Mouse (Mus musculus) ES-Bruce4 (cell line): ENCODE measurements around the gene Clmn. TPM values are rescaled to one million over a fixed set of nuclear protein-coding genes. Genes with fewer than 3 reads are reported as not detected.

Source experiments
- H3K27ac ChIP-seq: 2 replicates; pipeline ENCODE4 v1.5.1; 2012; ENCODE audit warnings: low read length, inconsistent platforms; ENCODE audit not compliant: insufficient read depth
- H3K27me3 ChIP-seq: 2 replicates; pipeline ENCODE4 v1.6.1; 2012; ENCODE audit warnings: mild to moderate bottlenecking, low read length, inconsistent platforms; ENCODE audit not compliant: control insufficient read depth, poor library complexity, insufficient read depth, severe bottlenecking
- H3K36me3 ChIP-seq: 2 replicates; pipeline ENCODE4 v1.6.1; 2012; ENCODE audit warnings: inconsistent platforms, mild to moderate bottlenecking, low read length, moderate library complexity; ENCODE audit not compliant: control insufficient read depth, poor library complexity, insufficient read depth, severe bottlenecking
- H3K4me1 ChIP-seq: one replicate; pipeline ENCODE4 v1.8.1; 2011; ENCODE audit warnings: low read length; ENCODE audit not compliant: control insufficient read depth, insufficient read depth
- H3K4me3 ChIP-seq: 2 replicates; pipeline ENCODE4 v1.5.1; 2011; ENCODE audit warnings: low read depth, mild to moderate bottlenecking, low read length
- H3K9ac ChIP-seq: 2 replicates; pipeline ENCODE4 v1.6.1; 2012; ENCODE audit warnings: low read depth, mild to moderate bottlenecking, inconsistent platforms; ENCODE audit not compliant: poor library complexity, severe bottlenecking
- H3K9me3 ChIP-seq: replicated peaks from 2 replicates; pipeline ENCODE4 v1.6.1; 2012; ENCODE audit warnings: mild to moderate bottlenecking, low read length, inconsistent platforms; ENCODE audit not compliant: control insufficient read depth, poor library complexity, insufficient read depth, severe bottlenecking
- CTCF ChIP-seq: IDR thresholded peaks from one replicate; pipeline ENCODE4 v1.8.1; 2011; ENCODE audit warnings: low read depth, low read length
- EP300 ChIP-seq: IDR thresholded peaks from 2 replicates; pipeline ENCODE4 v1.6.1; 2011; ENCODE audit warnings: low read depth, low read length; ENCODE audit not compliant: insufficient read depth
- POLR2A ChIP-seq: IDR thresholded peaks from one replicate; pipeline ENCODE4 v1.8.1; 2011; ENCODE audit warnings: low read length; ENCODE audit not compliant: insufficient read depth
- polyA plus RNA-seq: library from polyadenylated mRNA; stranded (reverse); fragments of >200 nt; gene quantifications from 2 replicates; pipeline ENCODE4 v1.2.4, GENCODE M21; 2011; ENCODE audit warnings: low read depth; ENCODE audit not compliant: missing spikeins, insufficient read depth, insufficient read length

The Clmn gene
- polyA plus RNA-seq, 1 experiment: 14.8 TPM

- Histone ChIP-seq H3K27me3 (no peaks in the 10 kb centered on the region), H3K4me3 (no peak overlapping the region), H3K36me3 (no peaks in the 10 kb centered on the region), H3K4me1 (peaks cover 5% of the 10 kb centered on the region), H3K27ac (no peak overlapping the region), H3K9ac (no peak overlapping the region), H3K9me3 (no peaks in the 10 kb centered on the region)
- no peak for TF ChIP-seq POLR2A
- no peak for TF ChIP-seq CTCF
- TF ChIP-seq EP300: no peak
Observed at GRCm38 (mm10) chr12:104794957-104795356, 69.9 kb downstream of the Clmn start.

- Histone ChIP-seq H3K27ac (no peak overlapping the region), H3K9ac (no peak overlapping the region), H3K36me3 (no peaks in the 10 kb centered on the region), H3K4me3 (no peak overlapping the region), H3K9me3 (no peaks in the 10 kb centered on the region), H3K4me1 (peaks cover 7% of the 10 kb centered on the region), H3K27me3 (no peaks in the 10 kb centered on the region)
- TF ChIP-seq EP300 (no peak), CTCF (no peak), POLR2A (no peak)
Observed at GRCm38 (mm10) chr12:104793486-104793885, 71.4 kb downstream of the Clmn start.

- no peak for TF ChIP-seq CTCF
- no peak for TF ChIP-seq POLR2A
- TF ChIP-seq EP300: no peak
- Histone ChIP-seq H3K4me3 (no peak overlapping the region), H3K9ac (no peak overlapping the region), H3K36me3 (no peaks in the 10 kb centered on the region), H3K4me1 (no peaks in the 10 kb centered on the region), H3K27ac (no peak overlapping the region), H3K27me3 (no peaks in the 10 kb centered on the region), H3K9me3 (no peaks in the 10 kb centered on the region)
Observed at GRCm38 (mm10) chr12:104777603-104778002, 87.3 kb downstream of the Clmn start.

GRCm38 (mm10) chr12:104771941-104772340, 92.9 kb downstream of the Clmn start:
- TF ChIP-seq CTCF (no peak), POLR2A (no peak), EP300 (no peak)
- no peak overlapping the region for H3K27ac ChIP-seq
- H3K36me3 ChIP-seq: no peaks in the 10 kb centered on the region
- H3K4me3 ChIP-seq: no peak overlapping the region
- no peaks in the 10 kb centered on the region for H3K9me3 ChIP-seq
- no peak overlapping the region for H3K9ac ChIP-seq
- H3K4me1 ChIP-seq: peaks cover 8% of the 10 kb centered on the region
- H3K27me3 ChIP-seq: no peaks in the 10 kb centered on the region

GRCm38 (mm10) chr12:104769201-104769785, 95.6 kb downstream of the Clmn start:
- Histone ChIP-seq H3K36me3 (no peaks in the 10 kb centered on the region), H3K9ac (no peak overlapping the region), H3K9me3 (no peaks in the 10 kb centered on the region), H3K27me3 (no peaks in the 10 kb centered on the region), H3K27ac (no peak overlapping the region), H3K4me3 (no peak overlapping the region), H3K4me1 (peaks cover 8% of the 10 kb centered on the region)
- no peak for TF ChIP-seq CTCF
- TF ChIP-seq EP300: no peak
- no peak for TF ChIP-seq POLR2A

- no peak overlapping the region for H3K9ac ChIP-seq
- no peaks in the 10 kb centered on the region for H3K9me3 ChIP-seq
- no peak overlapping the region for H3K4me3 ChIP-seq
- H3K4me1 ChIP-seq: peaks cover 10% of the 10 kb centered on the region
- no peaks in the 10 kb centered on the region for H3K36me3 ChIP-seq
- H3K27ac ChIP-seq: no peak overlapping the region
- TF ChIP-seq EP300: no peak
- TF ChIP-seq CTCF: peak; percentile 76
- TF ChIP-seq POLR2A: no peak
- H3K27me3 ChIP-seq: no peaks in the 10 kb centered on the region
Observed at GRCm38 (mm10) chr12:104767183-104767582, 97.7 kb downstream of the Clmn start.
